Mouse (Mus musculus): ENCODE measurements around the gene Ahsa1.

GRCm38 (mm10) chr12:87301189-87301588 is 34.9 kb downstream of the Ahsa1 start:
- TF ChIP-seq CTCF (IDR thresholded peaks at IDR 0.05; ENCODE audit: borderline replicate concordance, control insufficient read depth, extremely low read depth, insufficient read depth, low read length, poor library complexity) (no peak), POLR2A (IDR thresholded peaks at IDR 0.05; ENCODE audit: control insufficient read depth, extremely low read depth, insufficient read depth, low read length, poor library complexity) (no peak)

Measured in thymus, adult 2 months (tissue).